Mouse (Mus musculus) cerebellum, postnatal 10 days (tissue): ENCODE measurements around the gene Bcl11a.

Experiments
- DNase-seq, 2 experiments: peaks; one replicate each; pipeline ENCODE4 v3.0.0; 2021; ENCODE audit warnings: mixed read lengths in 2 of 2

Gene Bcl11a

DNA sequence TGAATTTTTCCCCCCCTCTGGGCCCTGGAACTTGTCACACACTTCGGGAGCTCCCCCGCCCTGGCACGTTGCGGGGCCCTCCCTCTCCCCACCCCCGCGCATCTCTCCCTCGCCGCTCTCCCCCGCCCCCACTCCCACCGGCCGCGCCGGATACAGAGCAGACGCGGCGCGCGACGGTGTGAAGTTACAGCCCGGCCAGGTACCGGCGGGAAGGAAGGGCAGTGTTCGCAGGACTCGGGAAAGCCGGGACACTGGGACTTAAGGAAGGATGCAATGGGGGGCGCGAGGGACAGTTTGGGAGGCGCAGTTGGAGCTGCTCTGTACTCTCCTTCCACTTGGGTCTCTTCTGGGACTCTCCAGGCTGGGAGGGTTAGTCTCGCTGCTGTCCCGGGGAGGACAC, 2.7 kb downstream of the Bcl11a start:
- peak; percentile 72 to 79 for DNase-seq

DNA sequence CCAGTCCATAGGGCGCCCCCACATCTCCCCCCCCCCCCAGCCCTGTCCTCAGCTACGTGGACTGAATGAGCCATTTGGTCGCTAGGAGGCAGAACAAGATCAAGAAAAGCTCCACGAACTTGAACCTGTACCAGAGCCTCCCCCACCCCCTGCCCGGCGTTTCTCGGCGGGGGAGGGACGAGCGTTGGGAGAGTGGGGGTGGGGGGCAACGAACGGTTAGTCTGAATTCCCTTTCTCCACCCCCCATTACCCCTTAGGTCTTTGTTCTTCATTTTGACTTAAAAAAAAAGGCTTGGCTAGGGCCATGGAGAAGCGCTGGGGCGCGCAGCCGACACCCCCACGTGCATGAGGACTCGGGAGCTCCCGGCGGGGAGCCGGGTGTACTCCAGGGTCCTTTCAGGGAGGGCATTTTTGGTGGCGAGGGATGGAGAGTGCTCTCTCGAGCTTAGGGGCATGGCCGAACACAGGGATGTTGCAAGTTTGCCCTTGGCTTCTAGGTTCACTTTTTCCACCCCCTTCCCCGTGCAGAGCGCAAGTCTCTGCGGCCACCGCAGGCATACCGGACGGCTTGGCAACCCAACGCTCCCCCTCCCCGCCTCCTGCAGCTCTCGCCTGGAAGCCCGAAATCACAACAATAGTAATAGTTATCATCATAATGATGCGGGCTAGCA, 3.3 kb downstream of the Bcl11a start:
- peak; percentile 88 to 89 for DNase-seq

GRCm38 (mm10) chr11:24081687-24082384, 4.0 kb downstream of the Bcl11a start:
- DNase-seq = peak; percentile 66 to 74

- DNase-seq = no peak
Observed at GRCm38 (mm10) chr11:24082385-24083075, 4.7 kb downstream of the Bcl11a start.

- DNase-seq = no peak
Observed at GRCm38 (mm10) chr11:24083076-24083405, 5.2 kb downstream of the Bcl11a start.

DNA sequence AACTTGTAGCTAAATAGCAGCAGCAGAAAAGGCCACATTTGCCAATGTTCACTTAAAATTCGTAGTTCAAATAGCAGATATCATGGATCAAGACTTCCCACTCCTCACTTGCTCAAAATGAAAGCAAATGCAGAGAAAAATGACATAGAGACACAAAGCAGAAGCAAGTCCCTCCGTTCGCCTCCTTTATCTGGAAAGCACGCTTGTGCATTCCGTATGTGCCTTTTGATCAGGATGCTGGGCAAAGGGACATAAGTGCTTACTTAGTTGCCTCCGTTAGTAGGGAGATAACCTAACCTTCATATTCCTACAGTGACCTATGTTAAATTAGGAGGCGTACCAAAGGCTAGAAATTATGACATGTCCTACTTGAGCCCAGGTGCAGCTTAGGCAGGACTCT, 5.6 kb downstream of the Bcl11a start:
- DNase-seq = no peak

DNA sequence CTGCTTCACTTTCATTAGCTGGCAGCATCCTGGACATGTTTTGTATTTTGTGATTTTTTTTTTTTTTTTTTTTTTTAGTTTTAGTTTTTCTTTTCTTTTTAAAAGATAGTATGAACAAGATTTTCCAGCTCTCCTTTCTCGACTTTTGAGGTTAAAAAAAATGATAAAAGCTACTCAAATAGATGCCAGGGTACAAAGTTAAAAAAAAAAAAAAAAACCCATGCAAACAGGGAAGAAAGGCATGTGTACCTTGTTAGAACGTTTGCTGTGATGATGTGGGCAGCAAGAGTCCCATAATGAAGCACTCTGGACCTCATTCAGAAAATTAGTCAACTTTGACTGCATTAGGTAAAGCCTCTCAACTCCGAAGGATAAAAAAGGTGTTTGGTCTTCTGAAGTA, 6.2 kb downstream of the Bcl11a start:
- no peak for DNase-seq

GRCm38 (mm10) chr11:24084590-24084989, 6.7 kb downstream of the Bcl11a start:
- no peak for DNase-seq

DNA sequence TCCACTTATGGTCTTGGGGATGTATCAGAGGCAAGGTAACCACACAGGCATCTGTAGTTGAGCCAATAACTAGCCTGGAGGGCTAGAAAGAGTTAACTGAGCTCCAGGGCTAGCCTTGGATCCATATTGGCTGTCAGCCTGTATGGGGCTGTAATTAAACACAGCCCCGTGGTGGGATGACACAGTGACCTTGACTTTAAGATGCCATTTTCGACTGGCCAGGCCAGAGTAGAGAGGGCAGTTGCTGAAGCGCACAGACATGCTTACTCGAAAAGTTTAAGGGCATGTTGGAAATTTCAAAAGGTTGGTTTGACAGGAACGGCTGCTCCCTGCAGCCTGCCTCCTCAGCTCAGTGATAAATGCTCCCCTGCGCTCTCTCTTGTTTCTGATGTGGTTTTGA, 8.1 kb downstream of the Bcl11a start:
- no peak for DNase-seq

GRCm38 (mm10) chr11:24087069-24087468, 9.2 kb downstream of the Bcl11a start:
- no peak for DNase-seq

GRCm38 (mm10) chr11:24090443-24090842, 12.6 kb downstream of the Bcl11a start:
- no peak for DNase-seq

- no peak for DNase-seq
Observed at GRCm38 (mm10) chr11:24091393-24092080, 13.7 kb downstream of the Bcl11a start.

DNA sequence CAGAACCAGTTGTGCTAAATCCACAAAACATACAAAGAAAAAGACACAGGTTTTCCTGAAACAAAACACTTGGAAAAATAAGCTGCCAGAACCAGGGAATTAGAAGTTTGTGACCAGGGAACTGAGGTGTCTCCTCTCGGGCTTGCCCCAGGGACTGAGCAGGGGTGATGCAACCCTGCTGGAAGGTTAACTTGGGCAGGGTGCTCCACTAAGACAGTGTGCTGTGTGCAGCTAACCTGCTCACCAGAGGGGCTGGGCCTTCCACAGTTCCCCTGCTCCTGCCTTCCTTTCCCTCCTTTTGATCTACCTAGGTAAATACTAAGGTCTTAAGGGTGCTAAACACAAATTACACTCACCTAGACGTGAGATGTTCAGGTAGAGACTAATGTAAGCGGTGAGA, 14.8 kb downstream of the Bcl11a start:
- no peak for DNase-seq

GRCm38 (mm10) chr11:24094086-24094487, 16.2 kb downstream of the Bcl11a start:
- DNase-seq = peak; percentile 30 to 36

DNA sequence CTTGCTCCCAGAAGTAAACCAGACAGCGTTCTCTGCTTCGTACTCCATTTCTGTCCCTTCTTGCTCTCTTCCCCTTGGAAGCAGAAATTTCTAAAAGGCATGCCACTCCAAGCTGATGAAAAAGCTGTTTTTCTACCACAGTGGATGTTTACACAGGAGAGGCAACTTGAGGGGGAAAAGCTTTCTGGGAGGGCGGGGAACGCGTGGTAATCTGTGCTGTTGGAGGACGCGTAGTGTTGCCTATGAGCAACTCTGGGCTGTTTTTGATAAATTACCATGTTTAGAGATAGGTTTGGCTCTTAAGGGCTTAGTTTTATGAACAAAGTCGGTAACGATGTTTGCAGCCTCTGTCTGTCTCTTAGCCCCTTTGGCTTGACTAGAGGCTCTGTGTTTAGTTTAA, 17.4 kb downstream of the Bcl11a start:
- DNase-seq = no peak

- DNase-seq = no peak
Observed at GRCm38 (mm10) chr11:24095656-24096353, 17.9 kb downstream of the Bcl11a start.

- DNase-seq = no peak
Observed at GRCm38 (mm10) chr11:24096483-24096882, 18.6 kb downstream of the Bcl11a start.

DNA sequence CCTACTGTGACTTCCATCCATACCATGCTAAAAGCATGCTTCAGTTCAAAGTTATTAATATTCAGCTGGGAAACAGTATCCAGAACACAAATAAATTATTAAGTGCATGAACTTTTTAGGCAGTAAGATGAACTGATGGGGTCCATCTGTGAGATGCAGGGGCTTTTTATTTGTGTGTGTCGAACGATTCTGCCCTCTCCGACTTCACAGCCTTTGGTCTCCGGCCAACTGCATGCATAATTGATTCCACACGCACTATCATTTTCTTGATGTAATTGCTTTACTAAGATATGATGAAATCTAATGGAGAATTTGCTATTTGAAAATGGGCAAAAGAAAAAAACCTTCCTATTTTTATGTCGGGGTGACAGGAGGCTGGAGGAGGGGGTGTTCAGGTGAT, 19.2 kb downstream of the Bcl11a start:
- DNase-seq = peak; percentile 36 to 38

GRCm38 (mm10) chr11:24098069-24098468, 20.2 kb downstream of the Bcl11a start:
- no peak for DNase-seq

- no peak for DNase-seq
Observed at GRCm38 (mm10) chr11:24098662-24099061, 20.8 kb downstream of the Bcl11a start.

GRCm38 (mm10) chr11:24099215-24099614, 21.4 kb downstream of the Bcl11a start:
- DNase-seq = no peak

DNA sequence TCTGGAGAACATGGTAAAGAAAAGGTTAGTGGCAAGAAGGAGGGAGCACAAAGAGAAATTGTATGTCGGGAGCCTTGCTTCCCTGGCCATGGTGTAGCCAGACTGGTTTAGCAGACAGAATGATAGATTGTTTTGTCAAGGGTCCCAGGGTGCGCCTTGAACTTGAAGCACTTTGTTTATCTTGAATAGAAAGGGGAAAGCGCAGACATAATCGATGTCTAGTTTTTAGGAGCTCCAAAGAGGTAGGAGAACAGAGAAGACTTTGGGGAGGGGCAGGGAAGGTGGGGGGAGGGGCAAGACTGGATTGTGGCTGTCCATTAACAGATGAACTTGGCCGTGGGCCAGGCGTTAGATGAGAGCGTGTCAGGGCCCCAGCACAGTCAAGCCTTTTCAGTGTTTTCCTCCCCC, 22.0 kb downstream of the Bcl11a start:
- peak; percentile 74 to 79 for DNase-seq
